Mouse (Mus musculus) large intestine, adult 2 months (tissue): ENCODE measurements around the gene Mdm2. TPM values are rescaled to one million over a fixed set of nuclear protein-coding genes. Genes with fewer than 3 reads are reported as not detected.

Experiments used
- DNase-seq: peaks from one replicate; pipeline ENCODE4 v3.0.0-alpha.2; 2012; ENCODE audit warnings: low read depth, low spot score
- WGBS: fragments of 180-500 bp; shearing (Covaris S2); methylation state at CpG from one replicate; pipeline ENCODE4 v1.1.7; 2018; 5-methylcytosine and 5-hydroxymethylcytosine counted together
- polyA plus RNA-seq: library from polyadenylated mRNA; depleted of rRNA; stranded (reverse); fragments of >200 nt; gene quantifications from 2 replicates; pipeline ENCODE4 v1.2.3, GENCODE M21; 2012

Mdm2 gene
- polyA plus RNA-seq, 1 experiment, result 11.2 TPM

DNA sequence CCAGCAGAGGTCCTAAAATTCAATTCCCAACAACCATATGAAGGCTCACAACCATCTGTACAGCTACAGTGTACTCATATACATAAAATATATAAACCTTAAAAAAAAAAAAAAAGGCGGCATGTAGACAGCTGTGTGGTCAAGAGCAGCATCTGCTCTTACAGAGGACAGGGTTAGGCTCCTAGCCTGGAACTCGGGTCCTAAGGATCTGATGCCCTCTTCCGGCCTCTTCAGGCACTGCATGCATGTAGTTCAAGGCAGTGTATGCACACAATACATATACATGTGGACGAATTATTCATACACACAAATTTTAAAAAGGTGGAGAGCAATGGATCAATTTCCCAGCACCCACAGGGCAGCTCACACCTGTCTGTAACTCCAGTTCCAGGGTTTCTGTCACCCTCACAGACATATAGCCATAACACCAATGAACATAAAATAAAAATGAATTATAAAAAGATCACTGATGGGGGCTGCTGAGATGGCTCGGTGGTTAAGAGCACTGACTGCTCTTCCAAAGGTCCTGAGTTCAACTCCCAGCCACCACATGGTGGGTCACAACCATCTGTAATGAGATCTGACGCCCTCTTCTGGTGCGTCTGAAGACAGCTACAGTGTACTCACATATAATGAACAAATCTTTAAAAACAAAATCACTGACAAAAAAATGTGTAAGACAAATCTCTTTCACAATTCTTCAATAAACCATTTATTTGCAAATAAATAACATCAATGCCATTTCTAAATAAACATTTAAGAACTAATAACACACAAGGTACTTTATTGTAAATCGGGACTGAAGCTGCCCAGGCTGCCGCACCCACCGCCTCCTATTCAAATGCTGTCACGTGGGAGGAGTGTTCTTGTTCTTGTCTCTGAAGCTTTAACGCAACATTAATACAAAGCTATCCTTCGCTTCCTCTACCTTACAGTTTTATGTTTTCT is 22.1 kb downstream of the Mdm2 start:
- WGBS, result 79% methylated on average over 13 of the region's 13 CpGs
- no peak for DNase-seq

DNA sequence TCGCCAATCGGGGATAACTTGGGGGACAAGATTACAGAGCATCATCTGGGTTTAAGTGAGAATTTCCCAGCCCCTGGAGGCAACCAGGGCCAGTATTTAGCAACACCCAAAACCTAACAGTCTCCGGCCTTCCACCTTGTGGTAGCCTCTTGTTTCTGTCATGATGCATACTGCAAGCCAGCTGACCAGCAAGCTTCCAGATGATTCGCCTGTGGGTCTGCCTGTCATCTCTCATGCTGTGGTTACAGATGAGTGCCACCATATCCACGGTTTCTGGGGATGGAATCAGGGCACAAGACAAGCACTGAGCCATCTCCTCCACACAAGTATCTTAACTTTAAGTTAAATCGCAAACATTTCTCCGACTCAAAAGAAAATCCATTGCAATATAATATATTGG is 23.0 kb downstream of the Mdm2 start:
- WGBS, result 84% methylated on average over 7 of the region's 7 CpGs
- no peak for DNase-seq

- WGBS, result 66% methylated on average over 3 of the region's 3 CpGs
- no peak for DNase-seq
Measured at GRCm38 (mm10) chr10:117687018-117687417, 23.5 kb downstream of the Mdm2 start.

DNA sequence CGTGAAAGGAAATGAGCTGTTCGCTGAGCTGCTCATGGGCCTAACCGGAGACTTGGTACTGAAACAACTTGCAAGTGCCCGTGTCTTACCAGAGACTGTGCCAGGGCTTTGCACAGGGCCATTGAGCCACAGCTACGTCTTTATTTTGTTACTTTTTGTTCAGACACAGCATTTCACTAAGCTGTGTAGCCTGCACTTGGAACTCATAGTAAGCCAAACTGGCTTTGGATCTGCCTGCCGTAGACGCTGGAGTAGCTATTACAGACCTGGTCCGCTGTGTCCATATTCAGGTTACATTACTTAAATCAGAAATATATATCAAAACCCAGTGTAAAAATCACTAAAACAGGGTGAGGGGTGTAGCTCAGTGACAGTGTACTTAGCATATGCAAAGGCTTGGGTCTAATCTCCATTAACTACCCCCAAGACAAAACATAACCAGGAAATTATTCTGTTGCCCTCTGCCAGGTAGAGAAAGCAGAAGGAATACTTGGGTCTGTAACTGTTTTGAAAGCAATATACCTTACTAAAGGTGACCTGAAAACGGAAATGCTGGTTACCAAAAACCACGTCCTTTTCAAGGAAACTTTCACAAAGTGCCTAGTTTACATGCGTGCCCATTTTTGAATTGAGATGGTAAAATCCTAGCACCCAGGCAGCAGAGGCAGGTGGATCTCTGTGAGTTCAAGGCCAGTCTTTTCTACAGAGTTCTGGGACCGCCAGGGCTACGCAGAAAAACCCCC is 24.5 kb downstream of the Mdm2 start:
- WGBS, result 94% methylated on average over 13 of the region's 13 CpGs
- DNase-seq, result no peak

- WGBS, result 90% methylated on average over 15 of the region's 15 CpGs
Measured at GRCm38 (mm10) chr10:117685171-117685848, 25.2 kb downstream of the Mdm2 start.

GRCm38 (mm10) chr10:117684298-117685170 is 26.0 kb downstream of the Mdm2 start:
- no peak for DNase-seq
- 81% methylated on average over 19 of the region's 19 CpGs for WGBS

More at GRCm38 (mm10) chr10:117685171-117685848, 25.2 kb downstream of the Mdm2 start:
- no peak for DNase-seq

- WGBS, result 95% methylated on average over 9 of the region's 9 CpGs
- DNase-seq, result no peak
Measured at GRCm38 (mm10) chr10:117683734-117684037, 26.9 kb downstream of the Mdm2 start.

DNA sequence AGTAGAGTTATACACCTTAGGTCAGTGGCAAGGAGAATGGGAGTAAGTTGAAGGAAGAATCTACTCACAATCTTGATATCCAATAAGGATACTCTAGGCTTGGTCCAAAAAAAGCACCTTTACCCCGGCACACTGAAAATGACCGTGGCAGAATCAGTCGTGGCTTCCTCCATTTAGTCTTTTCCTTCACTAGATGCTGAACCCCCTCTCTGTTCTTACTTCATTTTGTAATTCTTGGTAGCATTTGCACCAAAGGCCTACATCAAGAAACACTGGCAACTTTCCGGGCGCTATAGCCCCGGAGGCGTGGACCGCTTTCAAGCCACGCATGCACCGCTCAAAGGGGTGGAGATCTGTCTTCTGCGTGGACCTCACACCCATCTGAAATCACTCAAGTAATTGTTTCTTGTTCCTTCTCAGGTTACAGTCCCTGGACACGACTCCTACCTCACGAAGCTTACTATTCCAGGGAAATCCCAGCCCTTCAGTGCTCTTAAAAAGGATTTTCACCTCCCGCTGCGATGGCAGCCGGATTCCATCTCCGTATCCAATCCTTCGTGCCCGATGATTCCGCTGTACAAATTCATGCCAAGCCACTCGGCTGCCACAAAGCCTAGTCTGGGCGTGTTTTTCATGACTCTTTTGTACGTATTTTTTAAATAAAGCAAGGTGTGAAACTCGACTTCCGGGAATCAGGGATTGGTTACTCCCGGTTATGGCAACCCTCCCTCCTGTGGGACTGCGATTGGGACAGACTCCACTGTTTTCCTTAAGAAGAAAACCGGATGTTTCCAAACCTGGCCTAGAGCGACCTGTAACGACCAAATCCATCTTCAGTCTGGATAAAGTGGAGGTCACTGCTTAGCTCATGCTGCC is 27.5 kb downstream of the Mdm2 start:
- 90% methylated on average over 30 of the region's 30 CpGs for WGBS
- DNase-seq, result no peak

GRCm38 (mm10) chr10:117681999-117682857 is 28.3 kb downstream of the Mdm2 start:
- WGBS, result 76% methylated on average over 14 of the region's 14 CpGs
- DNase-seq, result no peak

GRCm38 (mm10) chr10:117681543-117681942 is 29.0 kb downstream of the Mdm2 start:
- WGBS, result 93% methylated on average over 3 of the region's 3 CpGs
- no peak for DNase-seq

DNA sequence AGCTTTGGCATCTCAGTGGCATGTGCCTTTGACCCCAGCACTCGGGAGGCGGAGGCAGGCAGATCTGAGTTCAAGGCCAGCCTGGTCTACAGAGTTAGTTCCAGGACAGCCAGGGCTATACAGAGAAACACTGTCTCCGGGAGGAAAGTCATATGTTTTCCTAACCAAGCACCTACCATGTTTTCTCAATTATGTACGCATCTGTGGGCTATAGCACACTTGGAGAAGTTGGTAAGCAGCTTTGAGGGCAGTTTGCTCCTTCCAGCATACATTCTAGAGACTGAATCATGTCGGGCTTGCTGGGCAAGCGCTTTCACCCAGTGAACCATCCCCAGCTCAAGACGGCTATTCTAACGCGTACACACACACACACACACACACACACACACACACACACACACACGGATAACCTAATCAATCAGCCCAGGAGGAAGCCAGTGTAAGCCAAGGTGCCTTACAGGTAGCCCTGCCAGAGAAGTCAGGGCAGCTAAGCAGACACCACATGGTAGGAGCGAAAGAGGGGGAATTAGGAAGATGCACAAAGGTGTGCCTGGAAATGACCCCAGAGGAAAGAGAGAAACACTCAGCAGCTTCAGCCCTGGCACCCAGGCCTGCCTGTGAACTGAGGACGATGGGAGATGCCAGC is 29.6 kb downstream of the Mdm2 start:
- 93% methylated on average over 12 of the region's 12 CpGs for WGBS

GRCm38 (mm10) chr10:117679963-117680473 is 30.5 kb downstream of the Mdm2 start:
- WGBS, result 85% methylated on average over 14 of the region's 14 CpGs
- no peak for DNase-seq

More for the DNA sequence above, 29.6 kb downstream of the Mdm2 start:
- no peak for DNase-seq

GRCm38 (mm10) chr10:117679029-117679686 is 31.4 kb downstream of the Mdm2 start:
- 39% methylated on average over 5 of the region's 5 CpGs for WGBS

GRCm38 (mm10) chr10:117678357-117678756 is 32.2 kb downstream of the Mdm2 start:
- 83% methylated on average over 5 of the region's 5 CpGs for WGBS
- DNase-seq, result no peak

More at GRCm38 (mm10) chr10:117679029-117679686, 31.4 kb downstream of the Mdm2 start:
- DNase-seq, result no peak

DNA sequence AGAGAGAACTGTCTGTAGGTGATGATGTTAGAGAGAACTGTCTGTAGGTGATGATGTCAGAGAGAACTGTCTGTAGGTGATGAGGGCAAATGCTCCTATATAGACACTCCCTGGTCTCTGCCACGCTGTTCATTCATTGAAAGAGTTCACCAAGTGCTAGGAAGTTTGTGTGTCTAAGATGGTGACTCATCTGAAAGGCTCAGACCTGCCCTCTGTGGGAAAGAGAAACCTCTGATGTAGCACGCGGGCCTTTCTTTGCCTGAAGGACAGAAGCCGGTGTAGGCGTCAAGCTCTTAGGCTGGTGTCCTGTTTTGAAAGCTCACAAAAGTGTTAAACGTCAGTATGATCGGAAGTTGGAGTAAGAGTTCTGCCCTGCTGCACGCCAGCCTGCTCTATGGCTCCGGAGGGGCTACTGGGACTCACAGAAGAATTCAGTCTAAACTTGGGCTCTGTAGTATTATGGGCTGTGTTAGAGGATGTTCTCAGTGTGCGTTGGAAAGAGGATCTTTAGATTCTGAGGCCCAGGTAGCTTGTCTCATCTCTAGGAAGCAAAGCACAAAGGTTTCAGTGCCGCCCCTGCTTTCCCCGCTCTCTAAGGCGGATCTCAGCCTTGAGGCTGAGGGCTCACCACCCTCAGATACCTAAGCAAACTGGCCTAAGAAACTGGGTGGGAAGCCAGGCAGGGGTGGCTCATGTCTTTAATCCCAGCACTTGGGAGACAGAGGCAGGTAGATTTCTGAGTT is 32.9 kb downstream of the Mdm2 start:
- no peak for DNase-seq
- WGBS, result 82% methylated on average over 13 of the region's 13 CpGs
